Mouse (Mus musculus) neural tube, embryonic 15.5 days (tissue): Measurements from ENCODE around the gene 4930451I11Rik. TPM values are rescaled to one million over a fixed set of nuclear protein-coding genes. Genes with fewer than 3 reads are reported as not detected.

ENCODE experiments used
- ATAC-seq: fragments of 200-750 bp; cut with Nextera tagmentation; 2 replicates; pipeline ENCODE4 v1.8.0; 2017; ENCODE audit warnings: mild to moderate bottlenecking, moderate TSS enrichment, moderate library complexity; ENCODE audit not compliant: low FRiP score
- H3K27ac ChIP-seq: fragments of 300-500 bp; sonication (generic); replicated peaks from 2 replicates; pipeline ENCODE4 v1.5.1; 2015; ENCODE audit warnings: mild to moderate bottlenecking, inconsistent platforms
- H3K27me3 ChIP-seq: fragments of 300-500 bp; sonication (generic); replicated peaks from 2 replicates; pipeline ENCODE4 v1.6.1; 2015; ENCODE audit warnings: inconsistent platforms
- H3K36me3 ChIP-seq: fragments of 300-500 bp; sonication (generic); 2 replicates; pipeline ENCODE4 v1.6.1; 2015; ENCODE audit warnings: inconsistent platforms
- H3K4me1 ChIP-seq: fragments of 300-500 bp; sonication (generic); 2 replicates; pipeline ENCODE4 v1.6.1; 2015; ENCODE audit warnings: inconsistent platforms
- H3K4me2 ChIP-seq: fragments of 300-500 bp; sonication (generic); 2 replicates; pipeline ENCODE4 v1.6.1; 2015; ENCODE audit warnings: inconsistent platforms, mild to moderate bottlenecking, moderate library complexity
- H3K4me3 ChIP-seq: fragments of 300-500 bp; sonication (generic); replicated peaks from 2 replicates; pipeline ENCODE4 v1.5.1; 2015; ENCODE audit warnings: mild to moderate bottlenecking, inconsistent platforms
- H3K9ac ChIP-seq: fragments of 300-500 bp; sonication (generic); replicated peaks from 2 replicates; pipeline ENCODE4 v1.6.1; 2015; ENCODE audit warnings: mild to moderate bottlenecking, inconsistent platforms
- H3K9me3 ChIP-seq: fragments of 300-500 bp; sonication (generic); replicated peaks from 2 replicates; pipeline ENCODE4 v1.6.1; 2016; ENCODE audit warnings: inconsistent platforms
- WGBS: fragments of 180-500 bp; shearing (Covaris S2); methylation state at CpG from one replicate; pipeline ENCODE4 v1.1.7; 2015; ENCODE audit warnings: mixed read lengths; 5-methylcytosine and 5-hydroxymethylcytosine counted together
- polyA plus RNA-seq: library from polyadenylated mRNA; unstranded; fragments of >200 nt; fragmentation: Nextera tagmentation; extraction: Ambion mirVana; gene quantifications from 2 replicates; pipeline ENCODE4 v1.2.1, GENCODE M21; 2015

Gene 4930451I11Rik
- polyA plus RNA-seq, 1 experiment from 2014 or later = not detected

GRCm38 (mm10) chr7:126809723-126810369 is 21.6 kb downstream of the 4930451I11Rik start:
- H3K36me3 ChIP-seq = no peaks in the 10 kb centered on the region
- H3K9ac ChIP-seq = no peak overlapping the region
- H3K9me3 ChIP-seq = no peaks in the 10 kb centered on the region
- peaks cover 23% of the 10 kb centered on the region for H3K4me1 ChIP-seq
- ATAC-seq = no peak
- peak overlapping the region; percentile 92 for H3K4me2 ChIP-seq
- no peak overlapping the region for H3K4me3 ChIP-seq
- no peaks in the 10 kb centered on the region for H3K27me3 ChIP-seq
- 75% methylated on average over 5 of the region's 5 CpGs for WGBS
- H3K27ac ChIP-seq = peak overlapping the region; percentile 79; the same call in 1 of the 2 replicates

GRCm38 (mm10) chr7:126808703-126809455 is 22.6 kb downstream of the 4930451I11Rik start:
- H3K9me3 ChIP-seq = no peaks in the 10 kb centered on the region
- H3K4me3 ChIP-seq = peak overlapping the region; percentile 78
- no peaks in the 10 kb centered on the region for H3K36me3 ChIP-seq
- peaks cover 23% of the 10 kb centered on the region for H3K4me1 ChIP-seq
- H3K27me3 ChIP-seq = no peaks in the 10 kb centered on the region
- ATAC-seq = peak; percentile 92
- peak overlapping the region; percentile 79 for H3K27ac ChIP-seq
- under 1% methylated on average over 42 of the region's 43 CpGs for WGBS
- H3K4me2 ChIP-seq = peak overlapping the region; percentile 92
- H3K9ac ChIP-seq = peak overlapping the region; percentile 83

- H3K27me3 ChIP-seq = no peaks in the 10 kb centered on the region
- H3K4me2 ChIP-seq = peak overlapping the region; percentile 92; the same call in 1 of the 2 replicates
- peaks cover 23% of the 10 kb centered on the region for H3K4me1 ChIP-seq
- H3K9ac ChIP-seq = 0 out of 2 replicates have a peak overlapping the region, but pooled peaks have one; percentile 83
- ATAC-seq = no peak
- 77% methylated on average over 4 of the region's 4 CpGs for WGBS
- H3K27ac ChIP-seq = no peak overlapping the region
- no peaks in the 10 kb centered on the region for H3K36me3 ChIP-seq
- H3K4me3 ChIP-seq = 0 out of 2 replicates have a peak overlapping the region, but pooled peaks have one; percentile 78
- no peaks in the 10 kb centered on the region for H3K9me3 ChIP-seq
These were observed 24.0 kb downstream of the 4930451I11Rik start for GRCm38 (mm10) chr7:126807405-126807804.

- Histone ChIP-seq H3K27me3 (no peaks in the 10 kb centered on the region), H3K36me3 (no peaks in the 10 kb centered on the region), H3K9ac (no peak overlapping the region), H3K4me1 (peaks cover 23% of the 10 kb centered on the region), H3K27ac (no peak overlapping the region), H3K9me3 (no peaks in the 10 kb centered on the region), H3K4me2 (no peak overlapping the region), H3K4me3 (no peak overlapping the region)
- ATAC-seq = no peak
- 86% methylated on average over 6 of the region's 6 CpGs for WGBS
These were observed 24.5 kb downstream of the 4930451I11Rik start for GRCm38 (mm10) chr7:126806956-126807355.

GRCm38 (mm10) chr7:126803751-126804150 is 27.7 kb downstream of the 4930451I11Rik start:
- Histone ChIP-seq H3K4me3 (no peak overlapping the region), H3K4me1 (peaks cover 30% of the 10 kb centered on the region), H3K27me3 (no peaks in the 10 kb centered on the region), H3K36me3 (no peaks in the 10 kb centered on the region), H3K9me3 (no peaks in the 10 kb centered on the region), H3K9ac (no peak overlapping the region), H3K27ac (no peak overlapping the region), H3K4me2 (no peak overlapping the region)
- no peak for ATAC-seq

- Histone ChIP-seq H3K36me3 (no peaks in the 10 kb centered on the region), H3K27me3 (no peaks in the 10 kb centered on the region), H3K27ac (no peak overlapping the region), H3K4me1 (peaks cover 27% of the 10 kb centered on the region), H3K9ac (no peak overlapping the region), H3K4me3 (no peak overlapping the region), H3K9me3 (no peaks in the 10 kb centered on the region), H3K4me2 (no peak overlapping the region)
- ATAC-seq = no peak
- 89% methylated on average over 6 of the region's 6 CpGs for WGBS
These were observed 28.3 kb downstream of the 4930451I11Rik start for GRCm38 (mm10) chr7:126803181-126803580.

- Histone ChIP-seq H3K4me3 (no peak overlapping the region), H3K27me3 (no peaks in the 10 kb centered on the region), H3K4me2 (no peak overlapping the region), H3K9ac (no peak overlapping the region), H3K9me3 (no peaks in the 10 kb centered on the region), H3K36me3 (no peaks in the 10 kb centered on the region; the same call in 1 of the 2 replicates), H3K27ac (no peak overlapping the region), H3K4me1 (peaks cover 27% of the 10 kb centered on the region)
- ATAC-seq = no peak
- WGBS = 90% methylated on average over 11 of the region's 11 CpGs
These were observed 29.1 kb downstream of the 4930451I11Rik start for GRCm38 (mm10) chr7:126802134-126802889.

GRCm38 (mm10) chr7:126801057-126801422 is 30.4 kb downstream of the 4930451I11Rik start:
- H3K27me3 ChIP-seq = no peaks in the 10 kb centered on the region
- H3K4me1 ChIP-seq = peaks cover 37% of the 10 kb centered on the region
- no peaks in the 10 kb centered on the region for H3K9me3 ChIP-seq
- peaks cover 13% of the 10 kb centered on the region for H3K36me3 ChIP-seq
- 95% methylated on average over 16 of the region's 16 CpGs for WGBS
- H3K27ac ChIP-seq = peak overlapping the region; percentile 95; the same call in 1 of the 2 replicates
- no peak for ATAC-seq
- peak overlapping the region; percentile 68; the same call in 1 of the 2 replicates for H3K9ac ChIP-seq
- no peak overlapping the region for H3K4me2 ChIP-seq
- H3K4me3 ChIP-seq = no peak overlapping the region

- WGBS = 42% methylated on average over 5 of the region's 5 CpGs
- H3K27ac ChIP-seq = peak overlapping the region; percentile 95
These were observed 31.0 kb downstream of the 4930451I11Rik start for GRCm38 (mm10) chr7:126800269-126801056.

GRCm38 (mm10) chr7:126799468-126800268 is 31.8 kb downstream of the 4930451I11Rik start:
- Histone ChIP-seq H3K4me2 (peak overlapping the region; percentile 89), H3K4me1 (peaks cover 42% of the 10 kb centered on the region), H3K27ac (peak overlapping the region; percentile 95), H3K27me3 (no peaks in the 10 kb centered on the region), H3K4me3 (peak overlapping the region; percentile 85), H3K36me3 (peaks cover 26% of the 10 kb centered on the region), H3K9me3 (no peaks in the 10 kb centered on the region), H3K9ac (peak overlapping the region; percentile 68)
- ATAC-seq = peak; percentile 93
- 1% methylated on average over 37 of the region's 38 CpGs for WGBS

More at GRCm38 (mm10) chr7:126800269-126801056, 31.0 kb downstream of the 4930451I11Rik start:
- Histone ChIP-seq H3K9ac (peak overlapping the region; percentile 68), H3K9me3 (no peaks in the 10 kb centered on the region), H3K4me3 (peak overlapping the region; percentile 85), H3K27me3 (no peaks in the 10 kb centered on the region), H3K4me1 (peaks cover 42% of the 10 kb centered on the region), H3K36me3 (peaks cover 18% of the 10 kb centered on the region), H3K4me2 (peak overlapping the region; percentile 89)
- ATAC-seq = no peak
